Mouse (Mus musculus) 3T3-L1 (cell line): ENCODE measurements around the gene Mycbp2.

ENCODE experiments used
- DNase-seq: peaks from one replicate; pipeline ENCODE4 v3.0.0-alpha.2; 2015; ENCODE audit warnings: low read depth, low spot score

Mycbp2 gene

DNA sequence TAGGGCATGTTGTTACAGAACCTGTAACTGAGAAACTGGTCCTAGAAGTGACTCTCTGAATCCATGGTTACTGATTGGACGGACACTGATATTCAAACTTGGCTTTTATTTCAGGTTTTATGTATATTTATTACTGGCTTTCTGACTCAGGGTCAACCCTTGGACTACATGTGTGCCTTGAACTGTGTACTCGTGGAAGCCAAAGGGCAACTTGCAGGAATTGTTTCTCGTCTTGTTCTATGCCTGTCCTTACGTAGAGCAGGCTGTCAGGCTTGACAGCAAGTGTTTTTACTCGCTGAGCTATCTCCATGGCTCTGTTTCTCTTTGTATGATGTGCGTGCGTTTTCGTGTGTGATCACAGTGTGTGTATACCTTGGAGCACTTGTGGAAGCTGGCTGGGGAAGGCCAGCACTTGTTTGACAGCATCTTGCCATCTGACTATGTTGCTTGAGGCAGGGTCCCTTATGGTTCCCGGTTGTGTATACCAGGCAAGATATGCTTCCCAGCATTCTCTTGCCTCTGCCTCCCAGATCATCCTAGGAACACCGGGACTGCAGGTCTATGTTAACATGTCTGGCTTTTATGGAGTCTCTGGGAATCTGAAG, 243.8 kb downstream of the Mycbp2 start:
- no peak for DNase-seq

- no peak for DNase-seq
These were observed 244.4 kb downstream of the Mycbp2 start for GRCm38 (mm10) chr14:103102246-103102645.

DNA sequence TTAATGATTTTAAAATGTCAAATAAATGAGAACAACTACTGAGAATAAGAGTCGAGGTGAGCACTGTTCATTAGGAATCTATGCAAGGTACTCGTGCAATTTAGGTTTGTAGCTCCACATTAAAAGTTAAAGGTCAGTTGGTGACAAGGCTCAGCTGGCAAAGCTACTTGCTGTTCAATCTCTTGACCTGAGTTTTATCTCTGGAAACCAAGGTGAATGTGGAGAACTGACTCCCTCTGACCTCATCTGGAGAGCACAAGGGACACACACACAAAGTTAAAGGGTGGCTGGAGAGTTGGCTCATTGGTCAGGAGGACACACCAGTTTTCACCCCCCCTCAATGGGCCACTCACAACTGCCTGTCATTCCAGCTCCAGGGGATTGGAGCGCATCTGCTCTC, 245.4 kb downstream of the Mycbp2 start:
- no peak for DNase-seq

DNA sequence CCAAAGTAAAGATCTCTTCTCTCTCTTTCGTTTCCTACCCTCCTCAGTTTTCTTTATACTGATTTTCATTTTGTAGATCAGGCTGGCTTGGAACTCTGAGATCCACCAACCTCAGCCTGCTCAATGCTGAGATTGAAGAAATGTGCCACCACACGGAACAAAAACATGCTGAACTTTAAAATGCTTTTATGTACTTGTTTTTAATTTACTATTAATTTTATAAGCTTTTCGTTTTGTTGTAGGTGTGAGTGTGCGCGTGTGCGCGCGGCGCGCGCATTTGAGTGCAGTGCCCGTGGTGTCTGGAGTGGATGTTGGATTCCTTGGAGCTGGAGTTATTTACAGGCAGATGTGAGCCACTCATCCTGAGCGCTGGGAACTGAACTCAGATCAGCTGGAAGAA, 246.3 kb downstream of the Mycbp2 start:
- DNase-seq: no peak

- DNase-seq: peak; percentile 97
These were observed 247.2 kb downstream of the Mycbp2 start, which contains the start of gene Fbxl3 for GRCm38 (mm10) chr14:103099238-103099933. Gene Fbxl3 (minus strand): TSS chr14:103099566.

DNA sequence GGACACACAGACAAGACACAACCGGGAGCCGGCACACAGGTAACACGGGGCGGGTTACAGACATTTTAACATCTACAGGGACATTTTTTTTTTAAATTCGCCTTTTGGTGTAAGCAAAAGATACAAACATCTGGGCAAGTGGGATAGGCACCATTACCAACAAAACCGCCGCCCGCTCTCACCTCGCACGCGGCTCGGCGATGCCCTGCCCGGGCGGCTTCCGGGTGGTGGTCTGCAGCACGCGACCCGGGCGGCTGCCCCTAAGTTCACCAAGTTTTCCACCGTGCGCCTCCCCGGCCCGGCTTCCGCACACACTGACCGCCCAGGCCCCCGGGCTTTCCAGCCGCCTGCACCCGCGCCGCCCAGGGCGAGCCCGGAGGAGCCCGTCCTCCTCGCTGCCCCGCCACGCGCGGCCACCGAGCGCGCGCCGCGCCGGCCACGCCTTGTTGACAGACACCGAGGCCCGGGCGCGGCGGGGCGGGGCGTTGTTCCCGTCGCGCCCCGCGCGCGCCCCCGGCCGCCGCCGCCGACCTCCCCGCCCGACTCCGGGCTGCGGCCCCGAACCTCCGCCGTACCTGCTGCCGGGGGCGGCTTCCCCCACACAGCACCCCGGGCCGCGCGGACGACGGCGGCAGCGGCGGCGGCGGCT, 247.9 kb downstream of the Mycbp2 start:
- DNase-seq: peak; percentile 63

GRCm38 (mm10) chr14:103098213-103098586, 248.4 kb downstream of the Mycbp2 start:
- DNase-seq: peak; percentile 28

GRCm38 (mm10) chr14:103096621-103097020, 250.0 kb downstream of the Mycbp2 start:
- peak; percentile 31 for DNase-seq

GRCm38 (mm10) chr14:103095826-103096225, 250.8 kb downstream of the Mycbp2 start:
- no peak for DNase-seq

DNA sequence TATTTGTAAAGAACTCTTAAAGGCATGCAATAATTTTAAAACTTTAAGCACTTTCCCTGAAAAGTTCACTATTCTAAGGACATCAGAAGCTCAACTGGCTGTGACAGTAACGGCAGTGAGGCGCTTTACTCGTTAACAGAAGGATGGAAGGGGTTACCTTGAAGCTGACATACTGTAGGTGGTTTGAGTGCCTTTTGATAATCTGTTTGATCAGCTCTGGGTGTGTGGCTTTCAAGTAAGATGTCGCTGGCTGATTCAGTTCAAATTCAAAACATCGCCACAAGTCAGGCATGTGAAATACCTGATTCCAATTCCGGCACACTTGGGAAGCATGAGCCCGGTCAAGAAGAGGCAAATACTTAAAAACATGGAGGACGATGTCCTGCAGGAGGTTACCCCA, 251.6 kb downstream of the Mycbp2 start:
- DNase-seq: no peak

- no peak for DNase-seq
These were observed 252.9 kb downstream of the Mycbp2 start for GRCm38 (mm10) chr14:103093670-103094069.

- DNase-seq: no peak
These were observed 253.4 kb downstream of the Mycbp2 start for GRCm38 (mm10) chr14:103093236-103093635.

DNA sequence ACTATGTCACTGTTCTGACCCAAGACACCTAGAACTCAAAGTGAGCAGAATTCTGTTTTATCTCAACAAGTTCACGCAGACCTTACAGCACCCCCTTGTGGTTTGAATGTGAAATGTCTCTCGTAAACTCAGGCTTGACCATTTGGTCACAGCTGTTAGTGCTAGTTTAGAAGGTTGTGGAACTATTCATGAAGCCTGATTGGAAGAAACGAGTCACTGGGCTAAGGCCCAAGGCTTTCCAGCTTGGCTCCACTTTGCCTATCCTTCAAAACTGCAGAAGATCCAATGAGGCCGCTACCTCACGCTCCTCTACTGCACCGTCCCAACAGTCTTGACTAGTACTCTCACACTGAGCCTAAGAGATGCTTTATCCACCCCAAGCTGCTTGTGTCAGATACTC, 258.0 kb downstream of the Mycbp2 start:
- DNase-seq: peak; percentile 83

DNA sequence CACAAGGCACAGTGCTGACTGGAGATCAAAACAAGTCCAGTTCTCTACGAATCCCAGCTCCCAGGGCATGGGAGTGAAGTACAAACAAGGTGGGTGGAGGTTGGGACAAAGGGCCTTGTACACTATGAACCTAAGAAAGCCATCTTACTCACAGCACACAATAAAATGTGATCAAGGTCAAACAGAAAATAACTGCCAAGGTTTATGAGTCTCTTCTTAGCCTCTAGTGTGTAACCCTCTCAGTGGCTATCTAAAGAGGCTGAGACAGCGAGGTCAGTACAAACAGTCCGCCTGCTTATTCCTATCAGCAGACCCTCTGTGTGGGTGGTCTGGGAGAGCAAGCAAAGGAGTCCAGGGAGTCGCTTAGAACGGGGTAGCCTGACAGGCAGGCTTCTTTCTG, 258.8 kb downstream of the Mycbp2 start:
- no peak for DNase-seq

- DNase-seq: peak; percentile 76
These were observed 259.8 kb downstream of the Mycbp2 start for GRCm38 (mm10) chr14:103086671-103087324.

GRCm38 (mm10) chr14:103085840-103086533, 260.6 kb downstream of the Mycbp2 start:
- DNase-seq: no peak

GRCm38 (mm10) chr14:103079209-103079977, 267.2 kb downstream of the Mycbp2 start:
- DNase-seq: no peak

DNA sequence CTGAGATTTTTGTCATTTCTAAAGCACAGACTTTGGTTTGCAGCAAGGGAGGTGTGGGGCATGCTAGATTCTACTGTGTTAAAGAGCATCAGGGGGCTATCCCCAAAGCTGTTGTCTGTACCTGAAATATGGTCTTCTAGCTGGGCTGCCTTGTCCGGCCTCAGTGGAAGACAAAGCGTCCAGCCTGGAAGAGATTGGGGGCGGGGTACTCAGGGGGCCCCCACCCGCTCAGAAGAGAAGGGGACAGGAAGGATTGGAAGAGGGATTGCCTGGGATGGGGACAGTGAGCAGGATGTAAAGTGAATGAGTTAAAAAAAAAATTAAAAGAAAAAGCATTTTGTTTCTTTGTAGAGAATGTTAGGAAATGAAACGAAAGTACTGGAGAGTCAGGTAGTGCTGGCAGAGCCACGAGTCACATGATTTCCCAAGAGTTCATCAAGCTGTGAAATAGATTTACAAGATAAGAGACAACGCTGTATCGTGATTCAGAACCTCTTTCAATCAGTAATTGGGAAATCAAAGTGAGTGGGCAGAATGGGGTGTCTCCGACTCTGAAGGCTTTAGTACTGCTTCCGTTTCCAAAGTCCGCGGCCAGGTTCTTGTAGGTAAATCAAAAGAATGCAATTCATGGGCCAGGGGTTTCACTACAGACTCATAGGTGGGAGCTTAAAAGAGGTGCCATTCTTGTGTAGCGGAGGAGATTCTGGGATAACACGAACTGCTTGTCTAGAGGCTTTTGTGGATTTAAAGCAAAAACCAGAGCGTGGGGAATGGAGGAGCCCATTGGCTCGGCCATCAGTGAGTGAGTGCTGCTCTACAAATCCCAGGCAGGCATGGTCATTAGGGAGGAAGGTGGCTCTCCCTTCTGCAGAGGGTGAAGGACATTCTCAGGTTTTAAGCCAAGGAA, 268.4 kb downstream of the Mycbp2 start:
- no peak for DNase-seq

- no peak for DNase-seq
These were observed 269.2 kb downstream of the Mycbp2 start for GRCm38 (mm10) chr14:103077272-103078005.
